ENCODE assay signal across 17 mouse cellular contexts in genomic region chr2:79975947-79976346, GRCm38 (mm10).
"Had no signal": no experiment of that assay in that cellular context is flagged by ENCODE, and none has a peak within 500 bp of the region (broad histone marks: within the 10 kb centered on the region; RNA-seq: fewer than 3 reads in every experiment).

No protein-coding gene starts in this region.

- H3K4me3 ChIP-seq: lung, embryonic 15.5 days; megakaryocyte, embryonic 14.5 days; midbrain, embryonic 13.5 days; midbrain, embryonic 15.5 days; neural tube, embryonic 12.5 days; stomach, embryonic 15.5 days had no signal

- H3K36me3 ChIP-seq: lung, embryonic 15.5 days; midbrain, embryonic 13.5 days; midbrain, embryonic 15.5 days; neural tube, embryonic 12.5 days; stomach, embryonic 15.5 days had no signal

- H3K9me3 ChIP-seq: lung, embryonic 15.5 days; megakaryocyte, embryonic 14.5 days; midbrain, embryonic 13.5 days; midbrain, embryonic 15.5 days; neural tube, embryonic 12.5 days; stomach, embryonic 15.5 days had no signal

- H3K27ac ChIP-seq: lung, embryonic 15.5 days; macrophage; midbrain, embryonic 13.5 days; midbrain, embryonic 15.5 days; neural tube, embryonic 12.5 days; stomach, embryonic 15.5 days; stomach, postnatal 0 days had no signal

- H3K9ac ChIP-seq: lung, embryonic 15.5 days; midbrain, embryonic 13.5 days; midbrain, embryonic 15.5 days; neural tube, embryonic 12.5 days; stomach, embryonic 15.5 days had no signal

- H3K4me2 ChIP-seq: lung, embryonic 15.5 days; midbrain, embryonic 11.5 days; midbrain, embryonic 13.5 days; midbrain, embryonic 15.5 days; neural tube, embryonic 12.5 days; stomach, embryonic 15.5 days had no signal

- H3K27me3 ChIP-seq: lung, embryonic 15.5 days; megakaryocyte, embryonic 14.5 days; midbrain, embryonic 13.5 days; midbrain, embryonic 15.5 days; neural tube, embryonic 12.5 days; stomach, embryonic 15.5 days had no signal

- ATAC-seq: lung, postnatal 0 days; midbrain, embryonic 13.5 days; midbrain, embryonic 15.5 days had no signal

- H3K4me1 ChIP-seq: lung, embryonic 15.5 days; midbrain, embryonic 13.5 days; midbrain, embryonic 15.5 days; neural tube, embryonic 12.5 days; stomach, embryonic 15.5 days had no signal

- DNase-seq: lung, adult 2 months; lung, postnatal 14 days; lung, postnatal 36 days; right cerebral cortex, postnatal 14 days; thymus, adult 2 months; thymus, postnatal 25 days; thymus, postnatal 4 days had no signal
